Mouse (Mus musculus) erythroblast, embryonic 14.5 days (primary cell): ENCODE measurements around the gene Ltc4s.

ENCODE experiments used
- GATA1 ChIP-seq: IDR thresholded peaks from 2 replicates; pipeline ENCODE4 v1.6.1; 2012; ENCODE audit warnings: low read length, inconsistent platforms, mixed read lengths
- TAL1 ChIP-seq: IDR thresholded peaks from 3 replicates; pipeline ENCODE4 v1.6.1; 2012; ENCODE audit warnings: low read length, inconsistent platforms, mixed read lengths

- TF ChIP-seq GATA1: no peak
- no peak for TF ChIP-seq TAL1
Measured at GRCm38 (mm10) chr11:50275568-50276151, 37.2 kb upstream of the Ltc4s start.
